Mouse (Mus musculus) kidney, embryonic 14.5 days (tissue): ENCODE data around the gene Pla2g2f. TPM values are rescaled to one million over a fixed set of nuclear protein-coding genes. Genes with fewer than 3 reads are reported as not detected.

Source experiments
- ATAC-seq: fragments of 200-750 bp; cut with Nextera tagmentation; 2 replicates; pipeline ENCODE4 v1.8.0; 2017; ENCODE audit warnings: moderate number of reproducible peaks, mild to moderate bottlenecking, moderate TSS enrichment, moderate library complexity; ENCODE audit not compliant: low FRiP score, low TSS enrichment
- H3K27ac ChIP-seq: fragments of 300-500 bp; sonication (generic); 2 replicates; pipeline ENCODE4 v1.5.1; 2014; ENCODE audit warnings: low read depth, mild to moderate bottlenecking, low read length, moderate library complexity, mixed read lengths
- H3K27me3 ChIP-seq: fragments of 300-500 bp; sonication (generic); 2 replicates; pipeline ENCODE4 v1.6.1; 2014; ENCODE audit warnings: mild to moderate bottlenecking, low read length; ENCODE audit not compliant: control insufficient read depth, insufficient read depth
- H3K36me3 ChIP-seq: fragments of 300-500 bp; sonication (generic); 2 replicates; pipeline ENCODE4 v1.6.1; 2014; ENCODE audit warnings: low read length, mixed read lengths; ENCODE audit not compliant: control insufficient read depth, insufficient read depth
- H3K4me1 ChIP-seq: fragments of 300-500 bp; sonication (generic); 2 replicates; pipeline ENCODE4 v1.6.1; 2014; ENCODE audit warnings: low read length, mixed read lengths; ENCODE audit not compliant: control insufficient read depth, insufficient read depth
- H3K4me2 ChIP-seq: fragments of 300-500 bp; sonication (generic); replicated peaks from 2 replicates; pipeline ENCODE4 v1.6.1; 2014; ENCODE audit warnings: low read depth, mild to moderate bottlenecking, low read length
- H3K4me3 ChIP-seq: fragments of 300-500 bp; sonication (generic); 2 replicates; pipeline ENCODE4 v1.5.1; 2014; ENCODE audit warnings: mild to moderate bottlenecking, low read length
- H3K9ac ChIP-seq: fragments of 300-500 bp; sonication (generic); 2 replicates; pipeline ENCODE4 v1.6.1; 2014; ENCODE audit warnings: low read depth, mild to moderate bottlenecking, low read length, moderate library complexity
- H3K9me3 ChIP-seq: fragments of 300-500 bp; sonication (generic); 2 replicates; pipeline ENCODE4 v1.6.1; 2016; ENCODE audit warnings: low read length; ENCODE audit not compliant: control insufficient read depth
- WGBS: fragments of 180-500 bp; shearing (Covaris S2); extraction: QIAGEN DNeasy Blood & Tissue Kit; methylation state at CpG from one replicate; pipeline ENCODE4 v1.1.7; 2014; 5-methylcytosine and 5-hydroxymethylcytosine counted together
- polyA plus RNA-seq: library from polyadenylated mRNA; unstranded; fragments of >200 nt; fragmentation: Nextera tagmentation; extraction: Ambion mirVana; gene quantifications from 2 replicates; pipeline ENCODE4 v1.2.1, GENCODE M21; 2014

The Pla2g2f gene
- polyA plus RNA-seq, 1 experiment from 2014 or later: not detected

GRCm38 (mm10) chr4:138777417-138778407, 20.3 kb upstream of the Pla2g2f start:
- WGBS: 33% methylated on average over 20 of the region's 20 CpGs
- no peak overlapping the region for H3K27ac ChIP-seq
- H3K4me2 ChIP-seq: no peak overlapping the region
- no peak overlapping the region for H3K9ac ChIP-seq
- no peaks in the 10 kb centered on the region for H3K27me3 ChIP-seq
- no peaks in the 10 kb centered on the region for H3K9me3 ChIP-seq
- no peaks in the 10 kb centered on the region for H3K36me3 ChIP-seq
- H3K4me1 ChIP-seq: no peaks in the 10 kb centered on the region; the same call in 1 of the 2 replicates
- no peak overlapping the region for H3K4me3 ChIP-seq
- no peak for ATAC-seq

- H3K27ac ChIP-seq: no peak within 1 kb of the TSS
- H3K4me2 ChIP-seq: no peak within 1 kb of the TSS
- WGBS: 84% methylated on average over 6 of the region's 6 CpGs
- no peaks in the 10 kb centered on the region; the same call in 1 of the 2 replicates for H3K4me1 ChIP-seq
- H3K4me3 ChIP-seq: no peak within 1 kb of the TSS
- no peaks in the 10 kb centered on the region for H3K27me3 ChIP-seq
- no peak within 1 kb of the TSS for H3K9ac ChIP-seq
- H3K9me3 ChIP-seq: no peaks in the 10 kb centered on the region
- ATAC-seq: no peak
- H3K36me3 ChIP-seq: no peaks in the 10 kb centered on the region
These were observed 18.0 kb upstream of the Pla2g2f start, which contains the start of gene Pla2g2d for GRCm38 (mm10) chr4:138775435-138775834. TSS of gene Pla2g2d (plus strand) at chr4:138775735.

DNA sequence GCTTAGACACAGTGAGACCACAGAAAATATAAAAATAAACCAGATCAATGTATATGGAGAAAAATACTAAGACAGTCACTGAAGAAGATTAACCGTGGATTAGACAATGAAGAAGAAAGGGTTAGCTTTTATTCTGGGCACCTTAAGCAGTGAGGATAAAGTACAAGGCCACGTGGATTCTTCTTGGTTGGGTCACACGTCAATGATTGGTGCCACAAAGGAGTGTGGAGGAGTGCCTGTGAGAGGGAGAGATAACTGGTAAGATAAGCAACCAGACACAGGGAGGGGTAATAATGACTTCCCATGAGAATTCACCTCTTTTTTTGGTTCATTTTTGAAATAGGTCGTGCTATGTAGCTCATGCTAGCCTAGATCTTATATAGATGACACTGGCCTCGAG, 15.0 kb upstream of the Pla2g2f start:
- Histone ChIP-seq H3K9ac (no peak overlapping the region), H3K27me3 (no peaks in the 10 kb centered on the region), H3K36me3 (no peaks in the 10 kb centered on the region), H3K4me3 (no peak overlapping the region), H3K9me3 (no peaks in the 10 kb centered on the region), H3K4me1 (no peaks in the 10 kb centered on the region), H3K4me2 (no peak overlapping the region), H3K27ac (no peak overlapping the region)
- no peak for ATAC-seq
- WGBS: 66% methylated on average over 5 of the region's 5 CpGs

GRCm38 (mm10) chr4:138771970-138772369, 14.5 kb upstream of the Pla2g2f start:
- no peak for ATAC-seq
- H3K9me3 ChIP-seq: no peaks in the 10 kb centered on the region

GRCm38 (mm10) chr4:138762266-138762665, 4.8 kb upstream of the Pla2g2f start:
- no peak for ATAC-seq
- Histone ChIP-seq H3K9me3 (no peaks in the 10 kb centered on the region), H3K4me1 (0 out of 2 replicates have a peak, but pooled peaks cover 2% of the 10 kb centered on the region), H3K4me3 (no peak overlapping the region), H3K9ac (no peak overlapping the region), H3K27me3 (no peaks in the 10 kb centered on the region), H3K4me2 (no peak overlapping the region), H3K36me3 (no peaks in the 10 kb centered on the region), H3K27ac (no peak overlapping the region)
- 77% methylated on average over 9 of the region's 9 CpGs for WGBS

More at GRCm38 (mm10) chr4:138771970-138772369, 14.5 kb upstream of the Pla2g2f start:
- 0 out of 2 replicates have a peak, but pooled peaks cover under 1% of the 10 kb centered on the region for H3K4me1 ChIP-seq
- H3K27me3 ChIP-seq: no peaks in the 10 kb centered on the region
- no peak overlapping the region for H3K4me2 ChIP-seq
- H3K9ac ChIP-seq: no peak overlapping the region
- no peak overlapping the region for H3K4me3 ChIP-seq
- 83% methylated on average over 10 of the region's 10 CpGs for WGBS
- no peaks in the 10 kb centered on the region for H3K36me3 ChIP-seq
- no peak overlapping the region for H3K27ac ChIP-seq

- Histone ChIP-seq H3K27ac (no peak overlapping the region), H3K36me3 (no peaks in the 10 kb centered on the region), H3K27me3 (no peaks in the 10 kb centered on the region), H3K4me1 (no peaks in the 10 kb centered on the region), H3K4me2 (no peak overlapping the region), H3K9ac (no peak overlapping the region), H3K9me3 (no peaks in the 10 kb centered on the region), H3K4me3 (no peak overlapping the region)
- ATAC-seq: no peak
- 90% methylated on average over 11 of the region's 11 CpGs for WGBS
These were observed 1.4 kb downstream of the Pla2g2f start for GRCm38 (mm10) chr4:138755983-138756382.

DNA sequence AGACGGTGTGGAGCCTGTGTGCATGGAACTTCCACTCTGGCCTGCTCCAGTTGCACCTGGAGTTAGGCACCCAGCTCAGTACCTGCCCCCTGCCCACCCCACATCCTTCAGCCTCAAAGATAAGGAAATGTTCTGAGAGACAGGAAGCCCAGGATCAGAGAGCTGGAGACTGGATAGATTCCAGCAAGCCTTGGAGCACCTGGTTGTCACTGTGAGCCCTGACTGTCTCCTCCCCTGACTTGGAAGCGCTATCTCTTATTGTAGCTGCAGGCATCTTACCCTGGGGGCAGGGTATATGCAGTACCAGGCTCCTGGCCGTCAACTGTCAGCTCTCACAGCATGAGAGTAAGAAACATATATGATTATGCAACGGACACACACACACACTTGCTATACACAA, 2.0 kb downstream of the Pla2g2f start:
- 79% methylated on average over 4 of the region's 4 CpGs for whole genome bisulfite sequencing
- H3K36me3 ChIP-seq: no peaks in the 10 kb centered on the region
- no peak overlapping the region for H3K4me2 ChIP-seq
- no peaks in the 10 kb centered on the region for H3K4me1 ChIP-seq
- H3K9me3 ChIP-seq: no peaks in the 10 kb centered on the region
- H3K9ac ChIP-seq: no peak overlapping the region
- no peak overlapping the region for H3K4me3 ChIP-seq
- no peaks in the 10 kb centered on the region for H3K27me3 ChIP-seq
- no peak for ATAC-seq
- no peak overlapping the region for H3K27ac ChIP-seq

- Histone ChIP-seq H3K27ac (no peak overlapping the region), H3K9me3 (no peaks in the 10 kb centered on the region), H3K4me2 (no peak overlapping the region), H3K27me3 (no peaks in the 10 kb centered on the region), H3K4me1 (no peaks in the 10 kb centered on the region), H3K36me3 (no peaks in the 10 kb centered on the region), H3K9ac (no peak overlapping the region), H3K4me3 (no peak overlapping the region)
- no peak for ATAC-seq
- 79% methylated on average over 9 of the region's 9 CpGs for WGBS
These were observed 3.0 kb downstream of the Pla2g2f start for GRCm38 (mm10) chr4:138754432-138754831.

GRCm38 (mm10) chr4:138753608-138754007, 3.8 kb downstream of the Pla2g2f start:
- no peak for ATAC-seq
- WGBS: 92% methylated on average over 3 of the region's 3 CpGs

More at GRCm38 (mm10) chr4:138753608-138754007, 3.8 kb downstream of the Pla2g2f start:
- Histone ChIP-seq H3K36me3 (no peaks in the 10 kb centered on the region), H3K9me3 (no peaks in the 10 kb centered on the region), H3K4me3 (no peak overlapping the region), H3K4me1 (no peaks in the 10 kb centered on the region), H3K4me2 (no peak overlapping the region), H3K9ac (no peak overlapping the region), H3K27me3 (no peaks in the 10 kb centered on the region), H3K27ac (no peak overlapping the region)
